Mouse (Mus musculus) natural killer cell, adult 2 months (primary cell): ENCODE results near the gene Clcnkb.

Experiments used
- DNase-seq, 2 experiments: peaks; one replicate each; pipeline ENCODE4 v3.0.0; 2022; ENCODE audit warnings: low spot score in 2 of 2

Gene Clcnkb

GRCm38 (mm10) chr4:141433191-141433590 lies 17.4 kb upstream of the Clcnkb start:
- no peak for DNase-seq

DNA sequence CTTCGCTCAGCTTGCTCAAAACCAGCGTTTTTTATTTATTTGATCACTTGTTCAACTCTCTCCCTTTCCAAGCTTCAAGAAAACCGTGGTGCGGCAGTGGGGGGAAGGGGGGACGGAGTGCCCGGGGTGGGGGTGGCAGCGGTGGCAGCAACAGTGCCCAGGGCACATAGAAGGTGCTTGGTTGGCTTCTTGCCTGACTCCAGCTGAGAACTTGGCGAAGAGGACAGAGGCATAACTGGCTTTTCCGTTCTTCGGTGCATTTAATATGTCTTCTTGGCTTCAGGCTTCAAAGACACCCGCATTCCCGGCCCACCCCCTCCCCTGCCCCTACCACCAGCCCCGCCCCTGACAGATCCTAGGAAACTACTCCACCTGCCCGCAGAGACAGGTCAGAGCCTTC lies 16.9 kb upstream of the Clcnkb start:
- no peak for DNase-seq

DNA sequence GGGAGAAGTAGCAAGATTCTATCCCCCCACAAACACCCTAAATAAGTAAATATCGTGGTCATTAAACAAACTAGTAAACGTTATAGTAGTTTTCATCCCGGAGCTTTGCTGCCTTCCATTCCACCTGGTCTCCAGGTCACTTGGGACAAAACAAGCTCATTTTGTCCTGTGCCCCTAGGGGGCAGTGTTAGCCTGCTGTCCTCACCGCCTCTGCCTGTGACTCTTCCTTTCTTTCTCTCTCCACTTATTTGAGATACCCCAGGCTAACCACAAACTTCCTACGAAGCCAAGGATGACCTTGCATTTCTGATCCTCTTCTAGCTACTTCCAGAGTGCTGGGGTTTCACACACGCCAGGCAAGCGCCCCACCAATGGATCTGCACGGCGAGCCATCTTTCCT lies 15.2 kb upstream of the Clcnkb start:
- DNase-seq: peak; percentile 52 to 71

DNA sequence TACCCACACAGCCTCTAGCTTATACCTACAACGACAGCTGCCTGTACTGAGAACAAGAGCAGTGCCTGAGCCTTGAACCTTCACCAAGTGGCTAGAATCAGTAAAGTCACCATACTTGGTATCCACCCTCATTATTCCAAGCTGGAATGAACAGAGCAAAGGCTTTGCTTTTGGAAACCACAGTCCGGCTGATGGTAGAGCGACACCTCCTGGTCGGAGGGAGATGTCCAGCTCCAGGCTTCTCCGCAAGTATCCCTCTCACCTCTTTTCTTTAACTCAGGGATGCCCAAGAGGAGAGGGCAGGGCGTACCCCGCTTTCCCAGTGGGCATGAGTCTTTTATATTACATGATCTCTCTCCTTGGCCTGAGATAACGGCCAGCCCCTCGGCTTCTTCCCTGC lies 14.0 kb upstream of the Clcnkb start:
- DNase-seq: no peak

DNA sequence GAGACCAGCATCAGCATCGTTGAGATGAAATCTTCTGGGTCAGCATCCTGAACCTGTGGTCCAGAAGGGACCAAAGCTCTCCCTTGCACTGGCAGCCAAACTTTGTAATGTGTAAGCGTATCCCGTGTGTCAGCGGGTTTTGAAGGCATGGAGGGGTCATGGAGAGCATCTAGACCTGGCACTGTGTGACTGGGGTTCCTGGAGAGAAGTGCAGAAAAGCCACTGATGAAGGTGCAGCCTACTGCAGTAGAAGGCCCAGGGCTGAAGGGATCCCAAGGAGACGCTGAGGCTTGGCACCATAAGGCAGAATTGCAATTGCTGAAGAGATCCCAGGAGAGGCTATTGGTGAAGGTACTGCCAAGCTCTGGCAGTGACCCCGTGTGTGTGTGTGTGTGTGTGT lies 13.6 kb upstream of the Clcnkb start:
- DNase-seq: no peak

DNA sequence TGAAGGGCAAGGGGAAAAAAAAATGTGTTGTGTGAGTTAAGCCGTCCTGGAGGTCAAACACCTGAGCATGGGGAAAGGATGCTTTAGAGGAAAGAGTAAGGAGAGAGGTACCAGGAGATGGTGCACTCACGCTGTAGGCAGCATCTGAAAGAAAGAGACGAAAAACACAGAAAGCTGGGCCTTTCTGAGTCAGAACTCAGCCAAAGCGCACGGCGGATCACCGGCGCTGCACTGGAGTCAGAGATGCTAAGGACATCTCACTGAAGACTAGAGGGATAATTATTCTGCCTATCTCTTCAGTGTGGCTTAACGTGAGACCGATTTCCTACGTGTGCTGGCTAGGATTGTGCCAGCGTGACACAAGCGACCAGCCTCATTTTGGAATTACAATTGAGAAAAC lies 12.1 kb upstream of the Clcnkb start:
- no peak for DNase-seq

- no peak for DNase-seq
Measured at GRCm38 (mm10) chr4:141426796-141427745, 11.3 kb upstream of the Clcnkb start.

GRCm38 (mm10) chr4:141425484-141426479 lies 10.0 kb upstream of the Clcnkb start:
- peak; percentile 40 to 68 for DNase-seq

DNA sequence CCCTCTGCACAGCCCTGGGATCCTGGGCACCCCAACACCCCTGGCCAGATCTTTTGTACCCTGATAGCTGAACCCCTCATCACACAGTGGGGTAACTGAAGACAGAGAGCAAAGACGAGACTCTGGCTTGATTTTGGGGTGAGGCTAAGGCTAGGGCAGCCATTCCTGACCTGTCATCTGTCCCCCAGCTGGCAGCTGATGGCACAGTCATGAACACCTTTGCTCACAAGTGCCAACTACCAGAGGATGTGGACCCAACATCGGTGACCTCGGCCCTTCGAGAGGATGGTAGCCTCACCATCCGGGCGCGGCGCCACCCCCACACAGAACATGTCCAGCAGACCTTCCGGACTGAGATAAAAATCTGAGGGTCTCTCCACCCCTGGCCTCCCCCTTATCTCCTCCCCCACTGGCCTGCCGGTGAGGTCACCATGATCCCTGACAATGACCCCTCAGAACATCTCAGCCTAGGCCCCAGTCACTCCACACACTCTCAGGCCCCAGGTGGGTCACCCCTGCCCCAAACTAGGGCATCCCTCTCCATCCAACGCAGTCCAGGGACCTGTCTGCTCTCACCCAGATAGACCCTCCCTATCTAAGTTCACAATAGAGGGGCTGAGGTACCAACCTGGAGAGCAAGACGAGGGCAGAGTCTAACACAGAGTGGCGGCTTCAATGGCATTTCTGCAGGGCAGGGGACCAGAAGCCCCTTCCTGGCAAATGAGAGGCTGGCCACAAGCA lies 8.0 kb upstream of the Clcnkb start:
- no peak for DNase-seq

DNA sequence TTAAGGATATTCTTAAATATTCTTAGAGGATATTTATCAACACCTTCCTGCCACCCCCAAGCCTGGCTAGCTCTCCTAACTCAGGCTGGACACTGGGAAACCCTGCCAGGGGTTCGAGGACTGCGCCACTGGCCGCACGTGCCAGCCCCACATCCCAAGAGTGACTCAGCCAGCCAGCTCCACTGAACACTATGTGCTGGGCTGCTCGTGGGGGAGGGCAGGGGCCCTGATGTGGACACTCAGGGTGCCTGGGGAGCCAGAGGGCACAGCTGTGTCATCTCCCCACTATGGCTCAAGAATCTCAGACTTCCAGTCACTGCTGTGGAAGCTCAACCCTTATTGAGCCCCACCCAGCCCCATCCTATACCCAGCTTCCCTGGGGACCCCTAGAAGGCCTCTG lies 7.5 kb upstream of the Clcnkb start:
- DNase-seq: no peak

DNA sequence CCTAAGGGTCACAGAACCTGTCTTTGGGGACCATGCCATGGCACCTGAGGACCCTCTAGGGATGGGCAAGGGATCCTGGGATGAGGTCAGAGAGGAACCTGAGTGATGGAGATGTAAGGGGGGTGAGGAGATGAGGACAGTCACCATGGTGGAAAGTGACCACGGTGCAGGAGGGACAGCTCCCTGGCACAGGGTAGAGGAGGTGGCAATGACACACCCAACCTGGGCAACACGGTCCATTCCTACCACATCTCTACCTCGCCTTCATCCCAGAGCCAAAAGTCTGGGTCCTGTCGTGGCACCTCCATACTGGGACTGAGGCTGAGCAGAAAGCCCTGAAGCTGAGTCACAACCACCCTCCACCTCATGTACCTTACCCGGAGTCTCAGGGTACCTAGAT lies 7.0 kb upstream of the Clcnkb start:
- DNase-seq: no peak

DNA sequence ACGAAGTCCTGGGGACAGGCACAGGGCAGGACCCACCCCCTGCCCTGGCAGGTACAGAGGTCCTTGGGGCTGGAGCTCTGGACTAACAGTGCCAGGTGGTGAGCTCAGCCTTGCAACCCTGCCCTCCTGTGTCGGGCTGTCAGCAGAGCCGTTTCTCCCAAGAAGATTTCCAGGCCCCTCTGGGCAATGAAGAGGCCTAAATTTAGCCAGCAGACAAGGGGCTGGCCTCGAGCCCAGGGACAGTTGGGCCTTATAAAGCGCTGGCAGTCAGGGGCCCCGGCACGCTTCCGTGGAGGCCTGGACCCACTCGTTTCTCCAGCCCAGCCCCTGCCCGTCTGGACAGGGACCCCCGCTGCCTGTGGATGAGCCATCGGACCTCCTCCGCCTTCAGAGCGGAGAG lies 5.6 kb upstream of the Clcnkb start:
- DNase-seq: no peak

DNA sequence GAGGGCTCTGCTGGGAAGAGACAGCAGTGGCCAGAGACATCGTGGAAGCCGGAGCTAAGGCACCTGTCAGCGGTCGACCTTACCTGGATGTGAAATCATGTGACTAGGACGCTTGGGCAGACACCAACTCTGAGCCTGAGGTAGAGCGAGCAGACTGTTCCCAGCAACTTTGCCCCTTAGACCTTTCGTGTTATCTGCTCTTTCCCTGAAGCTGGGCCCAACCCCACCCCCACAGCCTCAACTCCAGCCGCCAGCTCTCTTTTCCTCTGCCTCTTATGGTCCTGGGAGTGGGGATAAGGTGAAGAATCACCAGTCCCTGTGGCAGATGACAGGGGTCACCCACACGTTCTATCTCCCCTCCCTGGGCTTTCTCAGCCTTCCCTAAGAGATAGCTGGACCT lies 5.1 kb upstream of the Clcnkb start:
- DNase-seq: no peak

DNA sequence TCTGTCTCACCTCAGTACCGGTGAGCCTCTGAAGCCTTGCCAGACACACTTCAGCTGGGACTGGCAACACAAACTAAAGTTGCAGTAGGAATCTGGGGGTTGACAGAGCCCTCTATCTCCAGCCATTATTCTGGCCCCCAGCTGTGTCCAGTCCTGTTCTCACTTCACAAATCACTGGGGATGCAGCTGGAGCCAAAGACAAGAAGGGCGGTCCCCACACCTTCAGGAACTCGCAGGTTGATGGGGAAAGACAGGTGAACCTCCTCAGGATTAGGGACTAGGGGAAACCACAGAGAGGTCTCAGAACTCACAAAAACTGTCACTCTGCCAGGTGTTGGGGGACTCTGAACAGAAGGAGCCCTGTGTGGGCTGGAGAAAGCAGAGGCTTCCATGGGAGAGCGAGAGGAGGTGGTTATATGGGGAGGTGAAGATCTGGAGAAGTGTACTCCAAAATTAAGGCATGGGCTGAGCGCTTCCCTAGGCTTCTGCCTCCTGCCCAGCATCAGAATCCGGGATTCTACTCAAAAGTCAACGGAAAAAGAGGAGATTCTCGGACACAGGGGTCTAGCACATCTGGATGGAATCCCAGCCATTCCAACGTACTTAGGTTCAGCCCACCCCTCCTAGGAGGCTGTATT lies 4.5 kb upstream of the Clcnkb start, which contains the start of gene Hspb7:
Gene Hspb7 (plus strand): TSS at position 588 of the 638 bp plus-strand sequence.
- DNase-seq: no peak

GRCm38 (mm10) chr4:141419398-141420191 lies 3.8 kb upstream of the Clcnkb start:
- peak in 1 of 2 experiments; percentile 71 for DNase-seq

DNA sequence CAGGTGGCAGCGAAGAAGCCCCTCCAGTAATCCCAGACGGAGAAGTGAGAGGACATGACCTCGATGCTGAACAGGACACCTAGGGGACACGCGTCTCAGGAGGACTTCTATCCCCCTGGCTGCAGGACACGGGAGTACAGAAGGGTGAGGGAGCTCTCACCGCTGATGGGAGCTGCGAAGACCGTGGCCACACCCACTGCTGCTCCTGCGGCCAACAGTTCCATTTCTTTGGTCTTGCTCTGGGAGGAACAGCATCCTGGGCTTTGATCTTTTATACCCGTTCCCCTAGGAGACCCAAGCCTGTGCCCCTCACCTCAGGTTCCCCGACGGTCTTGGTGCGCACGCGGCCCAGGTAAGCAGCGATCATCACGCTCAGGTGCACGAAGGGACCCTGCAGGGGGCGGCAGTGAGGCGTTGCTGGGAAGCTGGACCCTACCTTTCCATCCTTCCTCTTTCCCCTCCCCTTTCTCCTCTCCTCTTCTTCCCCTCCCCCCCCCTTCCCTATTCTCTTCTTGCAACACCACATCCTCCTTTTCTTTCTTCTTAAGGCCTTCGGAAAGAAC lies 4.3 kb downstream of the Clcnkb start:
- no peak for DNase-seq

- no peak for DNase-seq
Measured at GRCm38 (mm10) chr4:141408577-141408976, 7.2 kb downstream of the Clcnkb start.

DNA sequence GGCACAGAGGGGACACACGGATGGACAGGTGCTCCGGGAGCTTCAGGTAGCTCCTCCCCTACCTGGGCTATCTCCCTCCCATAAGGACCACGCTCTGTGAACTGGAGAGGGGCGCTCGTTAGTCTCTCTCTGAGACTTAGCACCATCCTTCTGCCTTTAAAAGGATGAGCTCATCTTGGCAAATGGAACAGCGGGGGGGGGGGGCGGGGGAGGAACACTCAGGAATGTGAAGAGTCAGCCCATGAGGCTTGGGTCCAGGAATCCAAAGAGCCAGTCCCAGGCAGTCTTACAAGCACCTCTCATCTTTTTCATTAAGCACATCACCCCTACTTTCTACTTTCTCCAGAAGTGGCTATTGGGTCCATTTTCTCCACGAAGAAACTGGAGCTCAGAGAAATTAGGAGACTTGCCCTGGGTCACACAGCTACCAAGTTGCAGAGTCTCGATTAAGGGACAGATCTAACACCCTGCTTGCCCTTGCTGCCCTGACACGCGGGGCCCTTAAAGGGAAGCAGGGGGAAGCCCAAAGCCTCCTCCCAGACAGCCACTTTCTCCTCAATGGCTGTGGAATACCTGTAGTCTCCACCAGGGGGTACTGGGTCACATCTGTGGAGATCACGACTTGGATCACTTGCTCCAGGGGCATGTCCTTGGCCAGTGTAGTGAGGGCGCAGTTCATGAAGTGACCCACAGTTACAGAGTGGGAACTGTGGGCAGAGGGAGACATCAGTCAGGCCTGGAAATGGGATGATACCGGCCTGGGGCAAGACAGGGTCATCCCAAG lies 9.1 kb downstream of the Clcnkb start:
- DNase-seq: peak in 1 of 2 experiments; percentile 52

- no peak for DNase-seq
Measured at GRCm38 (mm10) chr4:141405314-141405622, 10.5 kb downstream of the Clcnkb start.
